18 mouse cellular contexts compared by ENCODE assay signal in genomic region chr8:51523163-51523562, GRCm38 (mm10).
"Had no signal": no experiment of that assay in that cellular context is flagged by ENCODE, and none has a peak within 500 bp of the region (broad histone marks: within the 10 kb centered on the region; RNA-seq: fewer than 3 reads in every experiment).

No protein-coding gene starts in this region.

- H3K4me1 ChIP-seq: limb, embryonic 10.5 days; limb, embryonic 13.5 days; liver, embryonic 13.5 days; midbrain, embryonic 13.5 days; neural tube, embryonic 13.5 days; stomach, embryonic 15.5 days had no signal

- H3K4me3 ChIP-seq: layer of hippocampus, adult 2 months; limb, embryonic 10.5 days; limb, embryonic 13.5 days; liver, embryonic 13.5 days; midbrain, embryonic 13.5 days; myocyte; neural tube, embryonic 13.5 days; stomach, embryonic 15.5 days had no signal

- H3K27ac ChIP-seq: kidney, postnatal 0 days; layer of hippocampus, adult 2 months; limb, embryonic 10.5 days; limb, embryonic 13.5 days; liver, embryonic 13.5 days; midbrain, embryonic 13.5 days; neural tube, embryonic 13.5 days; stomach, embryonic 15.5 days had no signal

- ATAC-seq: intestine, postnatal 0 days; midbrain, embryonic 13.5 days; midbrain, embryonic 16.5 days had no signal

- H3K9me3 ChIP-seq: limb, embryonic 10.5 days; limb, embryonic 13.5 days; liver, embryonic 13.5 days; midbrain, embryonic 13.5 days; neural tube, embryonic 13.5 days; stomach, embryonic 15.5 days had no signal

- H3K4me2 ChIP-seq: limb, embryonic 13.5 days; liver, embryonic 13.5 days; midbrain, embryonic 13.5 days; neural tube, embryonic 13.5 days; stomach, embryonic 15.5 days had no signal

- H3K9ac ChIP-seq: limb, embryonic 13.5 days; liver, embryonic 13.5 days; midbrain, embryonic 13.5 days; neural tube, embryonic 13.5 days; stomach, embryonic 15.5 days had no signal

- H3K36me3 ChIP-seq: limb, embryonic 10.5 days; limb, embryonic 13.5 days; liver, embryonic 13.5 days; midbrain, embryonic 13.5 days; neural tube, embryonic 13.5 days; stomach, embryonic 15.5 days had no signal

- H3K27me3 ChIP-seq: limb, embryonic 13.5 days; liver, embryonic 13.5 days; midbrain, embryonic 13.5 days; neural tube, embryonic 13.5 days; stomach, embryonic 15.5 days had no signal

- DNase-seq: kidney, adult 2 months; kidney, postnatal 25 days; layer of hippocampus, adult 9-11 months; liver; liver, embryonic 13.5 days; thymus, adult 2 months; thymus, postnatal 14 days; thymus, postnatal 4 days had no signal
